ENCODE assay signal across 8 mouse cellular contexts in genomic region chr10:13060821-13061671, GRCm38 (mm10). TPM values are rescaled to one million over a fixed set of nuclear protein-coding genes. Genes with fewer than 3 reads are reported as not detected.
DNase-seq lines count a peak whose midpoint lies in the region; ATAC-seq and TF ChIP-seq lines count a peak whose summit lies in the region.

No protein-coding gene starts in this region.

- H3K4me2 ChIP-seq in heart, embryonic 14.5 days (ENCODE audit: low read length) = peak overlapping the region; percentile 86
- peak overlapping the region; percentile 91 for H3K4me2 ChIP-seq in forebrain, postnatal 0 days (ENCODE audit: low read depth)
- H3K4me2 ChIP-seq in midbrain, embryonic 11.5 days = peak overlapping the region; percentile 69

- in situ Hi-C loops in ES-E14 (cut with MboI; ENCODE audit: low sequenced_read_pairs in 2 of 2, unreplicated experiment in 2 of 2) = no loop called here

- H3K4me3 ChIP-seq in heart, embryonic 14.5 days (ENCODE audit: control insufficient read depth in 1 of 2, insufficient read depth in 1 of 2, low read depth in 1 of 2, low read length in 2 of 2) = peak overlapping the region; percentile 37 to 42
- H3K4me3 ChIP-seq in ES-E14 (ENCODE audit: insufficient read depth in 1 of 2, low read depth in 1 of 2, low read length in 2 of 2, poor library complexity in 1 of 2, severe bottlenecking in 1 of 2) = peak overlapping the region; percentile 64 to 79
- H3K4me3 ChIP-seq in forebrain, postnatal 0 days (ENCODE audit: low read depth, low read length) = peak overlapping the region; percentile 42
- peak overlapping the region; percentile 33 for H3K4me3 ChIP-seq in midbrain, embryonic 11.5 days (ENCODE audit: low read depth, low read length)

- H3K4me1 ChIP-seq in heart, embryonic 14.5 days (ENCODE audit: control insufficient read depth in 2 of 2, insufficient read depth in 2 of 2, low read length in 2 of 2) = peaks cover 5 to 6% of the 10 kb centered on the region in 2 experiments; a peak in 1 of 4 replicates
- H3K4me1 ChIP-seq in ES-E14 (ENCODE audit: control insufficient read depth in 2 of 2, insufficient read depth in 2 of 2, low read length in 2 of 2, poor library complexity in 1 of 2) = 0 out of 4 replicates have a peak, but pooled peaks cover 0 to 2% of the 10 kb centered on the region in 2 experiments
- peaks cover 4% of the 10 kb centered on the region; the same call in 1 of the 2 replicates for H3K4me1 ChIP-seq in forebrain, postnatal 0 days (ENCODE audit: insufficient read depth)
- peaks cover 14% of the 10 kb centered on the region; the same call in 1 of the 2 replicates for H3K4me1 ChIP-seq in midbrain, embryonic 11.5 days (ENCODE audit: control insufficient read depth, insufficient read depth, low read length)

- no peak for ATAC-seq in heart, embryonic 14.5 days (ENCODE audit: insufficient number of reproducible peaks, insufficient read depth, low FRiP score, low read depth)
- ATAC-seq in forebrain, postnatal 0 days = peak; percentile 69
- ATAC-seq in midbrain, embryonic 11.5 days (ENCODE audit: low FRiP score) = peak; percentile 71
- no peak for ATAC-seq in megakaryocyte-erythroid progenitor cell, adult 5-6 weeks (replicated peaks; ENCODE audit: low FRiP score, low TSS enrichment, poor library complexity, severe bottlenecking)
- no peak for ATAC-seq in cerebellum, adult (ENCODE audit: insufficient number of reproducible peaks, low FRiP score, low TSS enrichment)

- no peaks in the 10 kb centered on the region for H3K9me3 ChIP-seq in heart, embryonic 14.5 days (ENCODE audit: control insufficient read depth, low read length)
- H3K9me3 ChIP-seq in ES-E14 (ENCODE audit: control insufficient read depth, insufficient read depth, low read depth, low read length) = no peaks in the 10 kb centered on the region
- H3K9me3 ChIP-seq in forebrain, postnatal 0 days (ENCODE audit: low read length) = no peaks in the 10 kb centered on the region
- no peaks in the 10 kb centered on the region for H3K9me3 ChIP-seq in midbrain, embryonic 11.5 days (ENCODE audit: control insufficient read depth, low read length)

- peak overlapping the region; percentile 60 for H3K9ac ChIP-seq in heart, embryonic 14.5 days (ENCODE audit: low read length)
- peak overlapping the region; percentile 32 for H3K9ac ChIP-seq in ES-E14 (ENCODE audit: insufficient read depth, low read depth, low read length, poor library complexity, severe bottlenecking)
- H3K9ac ChIP-seq in forebrain, postnatal 0 days = peak overlapping the region; percentile 56
- peak overlapping the region; percentile 54 for H3K9ac ChIP-seq in midbrain, embryonic 11.5 days (ENCODE audit: low read length)

- H3K27me3 ChIP-seq in heart, embryonic 14.5 days (ENCODE audit: control insufficient read depth, insufficient read depth, low read length) = peaks cover 21% of the 10 kb centered on the region
- H3K27me3 ChIP-seq in forebrain, postnatal 0 days (ENCODE audit: insufficient read depth, low read length) = no peaks in the 10 kb centered on the region
- H3K27me3 ChIP-seq in midbrain, embryonic 11.5 days (ENCODE audit: control insufficient read depth, insufficient read depth, low read length) = peaks cover 26% of the 10 kb centered on the region

- H3K36me3 ChIP-seq in heart, embryonic 14.5 days (ENCODE audit: control insufficient read depth, insufficient read depth, low read length) = no peaks in the 10 kb centered on the region
- H3K36me3 ChIP-seq in ES-E14 (ENCODE audit: control insufficient read depth, insufficient read depth, low read length, poor library complexity, severe bottlenecking) = no peaks in the 10 kb centered on the region
- no peaks in the 10 kb centered on the region for H3K36me3 ChIP-seq in forebrain, postnatal 0 days (ENCODE audit: insufficient read depth)
- no peaks in the 10 kb centered on the region for H3K36me3 ChIP-seq in midbrain, embryonic 11.5 days (ENCODE audit: control insufficient read depth, insufficient read depth, low read length)

- H3K27ac ChIP-seq in heart, embryonic 14.5 days (replicated peaks in 1 of 2; ENCODE audit: control insufficient read depth in 1 of 2, insufficient read depth in 1 of 2, low read depth in 2 of 2, low read length in 2 of 2) = no peak overlapping the region
- H3K27ac ChIP-seq in ES-E14 (ENCODE audit: insufficient read depth, low read depth, low read length, poor library complexity, severe bottlenecking) = no peak overlapping the region
- H3K27ac ChIP-seq in forebrain, postnatal 0 days (ENCODE audit: low read depth, low read length) = no peak overlapping the region
- no peak overlapping the region for H3K27ac ChIP-seq in midbrain, embryonic 11.5 days (ENCODE audit: low read depth, low read length)

- TF ChIP-seq CTCF in forebrain, postnatal 0 days (IDR thresholded peaks at IDR 0.05; ENCODE audit: low read depth) = no peak

- DNase-seq in heart, postnatal 36 days = no peak
- DNase-seq in ES-E14 (ENCODE audit: low read depth, low spot score) = peak; percentile 22
- peak; percentile 25 for DNase-seq in forebrain, postnatal 0 days
- DNase-seq in midbrain, embryonic 11.5 days (ENCODE audit: low spot score, missing footprints) = peak; percentile 87
- DNase-seq in gastrocnemius, adult 8-10 months (ENCODE audit: low spot score in 2 of 2) = no peak

- WGBS in heart, embryonic 14.5 days = 17% methylated on average over 46 of the region's 46 CpGs
- 10% methylated on average over 46 of the region's 46 CpGs for WGBS in forebrain, postnatal 0 days
- WGBS in midbrain, embryonic 11.5 days = 4% methylated on average over 46 of the region's 46 CpGs

- intact Hi-C loops in heart, postnatal 36 days (cut with DNase I) = no loop called here

TF ChIP-seq in ES-E14, 5 proteins besides CTCF, POLR2A, EP300 and RAD21:
- TF ChIP-seq HCFC1 (IDR thresholded peaks at IDR 0.05; ENCODE audit: borderline replicate concordance, insufficient read depth, low read length) = no peak
- no peak for TF ChIP-seq ZC3H11A (IDR thresholded peaks at IDR 0.05; ENCODE audit: borderline replicate concordance, low read depth, low read length)
- no peak for TF ChIP-seq MAFK (IDR thresholded peaks at IDR 0.05; ENCODE audit: insufficient read depth, low read depth, low read length)
- no peak for TF ChIP-seq CHD2 (IDR thresholded peaks at IDR 0.05; ENCODE audit: low read depth, low read length)
- no peak for TF ChIP-seq ZNF384 (IDR thresholded peaks at IDR 0.05; ENCODE audit: low read depth, low read length)

RNA-seq across cellular contexts. Expression of gene Plagl1, which starts 0.7 kb away (rescaled TPM):
- polyA plus RNA-seq in heart, embryonic 14.5 days (2014; fragmentation: Nextera tagmentation; extraction: Ambion mirVana) = 279 and 282 TPM in 2 replicates
- total RNA-seq in heart, postnatal 36 days (2021) = 1 to 10 TPM; 7.2 to 8.4 TPM
- total RNA-seq in ES-E14 (2012; rRNA removed) = 1.2 and 13.4 TPM in 2 replicates
- total RNA-seq in forebrain, postnatal 0 days (2014; rRNA removed) = 26.9 and 93.7 TPM in 2 replicates
- polyA plus RNA-seq in forebrain, postnatal 0 days (2015; fragmentation: Nextera tagmentation; extraction: Ambion mirVana) = 13.7 and 15.7 TPM in 2 replicates
- 129 and 142 TPM in 2 replicates for polyA plus RNA-seq in midbrain, embryonic 11.5 days (2014; fragmentation: Nextera tagmentation; extraction: Ambion mirVana)
- not detected in 2 replicates for total RNA-seq in megakaryocyte-erythroid progenitor cell, adult 5-6 weeks (2014; fragmentation: Nextera tagmentation)
- total RNA-seq in megakaryocyte-erythroid progenitor cell, adult 5-6 weeks (2017) = not detected in 2 replicates
- 1 to 10 TPM in 2 of 4 experiments, under 1 TPM in 2; 0.83 to 2.4 (median 1.0) TPM for total RNA-seq in gastrocnemius, adult 8-10 months (2022)

RNA-seq across cellular contexts. Expression of gene Sf3b5, which starts 55.9 kb away (rescaled TPM):
- polyA plus RNA-seq in heart, embryonic 14.5 days (2014; fragmentation: Nextera tagmentation; extraction: Ambion mirVana) = 31.6 and 32.8 TPM in 2 replicates
- 1 to 10 TPM; 6.5 to 7.1 TPM for total RNA-seq in heart, postnatal 36 days (2021)
- total RNA-seq in ES-E14 (2012; rRNA removed) = 34.1 and 37.7 TPM in 2 replicates
- 19.7 and 22.9 TPM in 2 replicates for total RNA-seq in forebrain, postnatal 0 days (2014; rRNA removed)
- 30.2 and 36.4 TPM in 2 replicates for polyA plus RNA-seq in forebrain, postnatal 0 days (2015; fragmentation: Nextera tagmentation; extraction: Ambion mirVana)
- 39.2 and 39.9 TPM in 2 replicates for polyA plus RNA-seq in midbrain, embryonic 11.5 days (2014; fragmentation: Nextera tagmentation; extraction: Ambion mirVana)
- total RNA-seq in megakaryocyte-erythroid progenitor cell, adult 5-6 weeks (2014; fragmentation: Nextera tagmentation) = 20.3 and 28.6 TPM in 2 replicates
- 20.3 and 23.7 TPM in 2 replicates for total RNA-seq in megakaryocyte-erythroid progenitor cell, adult 5-6 weeks (2017)
- 1 to 10 TPM; 4.7 to 5.8 (median 5.2) TPM for total RNA-seq in gastrocnemius, adult 8-10 months (2022)

Comparison
In these comparisons a context has a peak if more than half of its experiments do, and no peak if none do; other contexts are left out.
1. ATAC-seq: peak in forebrain, postnatal 0 days (single experiment) and midbrain, embryonic 11.5 days (single experiment); none in heart, embryonic 14.5 days (single experiment), megakaryocyte-erythroid progenitor cell, adult 5-6 weeks (single experiment) and cerebellum, adult (single experiment).
2. DNase-seq: peak in ES-E14 (single experiment), forebrain, postnatal 0 days (single experiment) and midbrain, embryonic 11.5 days (single experiment); none in heart, postnatal 36 days (0 of 2) and gastrocnemius, adult 8-10 months (0 of 2).
3. Peak in every context shown above with its lines, with median percentiles within 50 percentile points of each other: H3K4me2 ChIP-seq, H3K4me3 ChIP-seq and H3K9ac ChIP-seq.